Mouse (Mus musculus) C2C12 (cell line): ENCODE measurements around the gene Rxfp1. TPM values are rescaled to one million over a fixed set of nuclear protein-coding genes. Genes with fewer than 3 reads are reported as not detected.

Experiments
- H3K27me3 ChIP-seq: one replicate; pipeline ENCODE4 v1.6.1; 2011; ENCODE audit not compliant: control insufficient read depth, insufficient read depth, insufficient read length
- H3K36me3 ChIP-seq: one replicate; pipeline ENCODE4 v1.6.1; 2011; ENCODE audit not compliant: control insufficient read depth, insufficient read depth
- H3K4me3 ChIP-seq: one replicate; pipeline ENCODE4 v1.5.1; 2011; ENCODE audit warnings: mild to moderate bottlenecking, control low read depth; ENCODE audit not compliant: poor library complexity, insufficient read depth, severe bottlenecking
- H3K79me2 ChIP-seq: one replicate; pipeline ENCODE4 v1.6.1; 2011; ENCODE audit not compliant: control insufficient read depth, insufficient read depth
- H3K79me3 ChIP-seq: one replicate; pipeline ENCODE4 v1.6.1; 2011; ENCODE audit warnings: low read depth, control low read depth
- H3ac ChIP-seq: one replicate; pipeline ENCODE3; 2011; ENCODE audit warnings: low read depth; ENCODE audit not compliant: control insufficient read depth, insufficient read length
- CEBPB ChIP-seq: IDR thresholded peaks from one replicate; pipeline ENCODE4 v1.6.1; 2011; ENCODE audit warnings: low read depth, mild to moderate bottlenecking, control low read depth, moderate library complexity
- CTCF ChIP-seq: IDR thresholded peaks from one replicate; pipeline ENCODE4 v1.5.1; 2011; ENCODE audit not compliant: control insufficient read depth, insufficient read depth, insufficient read length
- FOSL1 ChIP-seq: IDR thresholded peaks from one replicate; pipeline ENCODE4 v1.8.0; 2011; ENCODE audit warnings: mild to moderate bottlenecking, low read length; ENCODE audit not compliant: poor library complexity, insufficient read depth, severe bottlenecking
- MAX ChIP-seq: IDR thresholded peaks from one replicate; pipeline ENCODE4 v1.6.1; 2011; ENCODE audit warnings: mild to moderate bottlenecking, control low read depth
- MYOD1 ChIP-seq: IDR thresholded peaks from one replicate; pipeline ENCODE4 v1.6.1; 2011; ENCODE audit warnings: low read depth; ENCODE audit not compliant: control insufficient read depth, insufficient read length
- MYOG ChIP-seq: IDR thresholded peaks from one replicate; pipeline ENCODE4 v1.6.1; 2011; ENCODE audit not compliant: control insufficient read depth, insufficient read length; ENCODE audit errors: extremely low read depth
- USF1 ChIP-seq: IDR thresholded peaks from one replicate; pipeline ENCODE4 v1.6.1; 2011; ENCODE audit warnings: low read depth, mild to moderate bottlenecking, control low read depth, moderate library complexity
- polyA plus RNA-seq: library from polyadenylated mRNA; unstranded; fragments of >200 nt; fragmentation: generic; extraction: Trizol; gene quantifications from one replicate; pipeline ENCODE4 v1.2.1, GENCODE M21; 2012; ENCODE audit warnings: missing spikeins

The Rxfp1 gene
- polyA plus RNA-seq, 1 experiment: not detected

DNA sequence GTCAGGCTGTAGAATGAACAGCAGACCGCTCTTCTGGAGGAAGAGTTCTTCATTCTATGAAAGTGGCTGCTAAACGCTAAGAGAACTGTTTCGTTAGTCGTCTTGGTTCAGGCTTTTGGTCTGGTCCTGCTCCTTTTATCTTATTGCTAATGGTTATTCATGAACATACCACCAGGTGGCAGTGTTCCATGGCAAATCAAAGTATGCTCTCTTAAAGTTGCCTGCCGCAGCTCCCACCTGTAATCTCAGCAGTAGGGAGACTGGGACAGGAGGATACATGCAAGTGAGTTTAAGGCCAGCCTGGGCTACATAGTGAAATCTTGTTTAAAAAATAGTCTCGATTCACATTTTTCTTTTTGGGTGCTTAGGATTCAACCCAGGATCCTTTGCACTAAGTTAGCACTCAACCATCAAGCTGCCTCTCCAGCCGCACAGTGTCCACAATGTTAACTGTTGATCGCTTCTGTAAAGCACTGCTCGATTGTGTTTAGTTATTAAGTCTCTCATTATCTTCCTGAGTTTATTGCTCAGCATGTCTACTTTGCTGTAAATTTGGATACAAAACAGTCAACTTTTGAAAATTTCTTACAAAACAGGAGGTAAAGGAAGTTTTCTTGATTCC is 72.8 kb downstream of the Rxfp1 start:
- H3K79me3 ChIP-seq: no peaks in the 10 kb centered on the region
- no peaks in the 10 kb centered on the region for H3K79me2 ChIP-seq
- H3ac ChIP-seq: no peak overlapping the region
- no peak for TF ChIP-seq MYOD1
- TF ChIP-seq CTCF: no peak
- no peak for TF ChIP-seq MYOG
- no peak for TF ChIP-seq CEBPB
- no peak for TF ChIP-seq USF1
- no peak for TF ChIP-seq FOSL1
- TF ChIP-seq MAX: no peak
- no peaks in the 10 kb centered on the region for H3K36me3 ChIP-seq
- no peak overlapping the region for H3K4me3 ChIP-seq
- peaks cover 4% of the 10 kb centered on the region for H3K27me3 ChIP-seq

GRCm38 (mm10) chr3:79656682-79657081 is 81.0 kb downstream of the Rxfp1 start:
- Histone ChIP-seq H3K36me3 (no peaks in the 10 kb centered on the region), H3K4me3 (no peak overlapping the region), H3ac (no peak overlapping the region), H3K79me2 (no peaks in the 10 kb centered on the region), H3K27me3 (peaks cover 2% of the 10 kb centered on the region), H3K79me3 (no peaks in the 10 kb centered on the region)
- TF ChIP-seq CTCF (no peak), USF1 (no peak), CEBPB (no peak), MAX (no peak)

- Histone ChIP-seq H3ac (no peak overlapping the region), H3K79me3 (no peaks in the 10 kb centered on the region), H3K79me2 (no peaks in the 10 kb centered on the region), H3K4me3 (no peak overlapping the region), H3K27me3 (no peaks in the 10 kb centered on the region), H3K36me3 (no peaks in the 10 kb centered on the region)
- TF ChIP-seq MYOD1: no peak
- TF ChIP-seq CTCF: no peak
- TF ChIP-seq CEBPB: no peak
- no peak for TF ChIP-seq MAX
- TF ChIP-seq USF1: no peak
- TF ChIP-seq FOSL1: no peak
- TF ChIP-seq MYOG: no peak
These were observed 85.6 kb downstream of the Rxfp1 start for GRCm38 (mm10) chr3:79652129-79652528.

DNA sequence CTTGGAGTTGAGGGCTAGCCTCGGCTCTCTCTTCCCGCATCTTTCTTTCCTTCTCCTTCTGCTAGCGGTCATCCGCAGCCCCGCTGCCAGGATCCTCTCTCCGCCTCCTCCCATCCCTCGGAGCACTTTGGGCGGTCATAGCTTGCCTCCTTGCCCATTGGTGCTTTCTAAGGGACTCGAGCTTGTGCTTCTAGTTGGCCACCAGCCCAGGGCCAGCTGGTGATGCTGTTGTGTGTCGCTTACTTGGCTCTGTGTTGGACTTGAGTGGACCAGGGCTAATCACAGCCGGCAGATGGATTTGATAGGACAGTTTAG is 108.3 kb downstream of the Rxfp1 start, which contains the start of gene Etfdh:
Gene Etfdh, minus strand, starts transcription at position 85 of the 315 bp plus-strand sequence.
- peak within 1 kb of the TSS; percentile 82 for H3ac ChIP-seq
- H3K79me2 ChIP-seq: peaks cover 34% of the 10 kb centered on the region
- H3K36me3 ChIP-seq: peaks cover 15% of the 10 kb centered on the region
- no peaks in the 10 kb centered on the region for H3K27me3 ChIP-seq
- H3K79me3 ChIP-seq: peaks cover 7% of the 10 kb centered on the region
- TF ChIP-seq USF1 (no peak), CEBPB (no peak), CTCF (no peak), MAX (no peak), MYOG (no peak), FOSL1 (no peak)
- H3K4me3 ChIP-seq: peak within 1 kb of the TSS; percentile 85

GRCm38 (mm10) chr3:79628561-79629415 is 108.9 kb downstream of the Rxfp1 start, which contains the start of gene 4930579G24Rik:
Gene 4930579G24Rik (plus strand): TSS chr3:79629079.
- peak; percentile 72 for TF ChIP-seq USF1
- TF ChIP-seq MAX: no peak
- no peak for TF ChIP-seq FOSL1
- no peak for TF ChIP-seq CTCF
- H3K36me3 ChIP-seq: peaks cover 15% of the 10 kb centered on the region
- peak within 1 kb of the TSS; percentile 82 for H3ac ChIP-seq
- no peaks in the 10 kb centered on the region for H3K27me3 ChIP-seq
- H3K4me3 ChIP-seq: peak within 1 kb of the TSS; percentile 85
- peaks cover 34% of the 10 kb centered on the region for H3K79me2 ChIP-seq
- H3K79me3 ChIP-seq: peaks cover 7% of the 10 kb centered on the region

GRCm38 (mm10) chr3:79628182-79628560 is 109.5 kb downstream of the Rxfp1 start:
- H3K36me3 ChIP-seq: peaks cover 11% of the 10 kb centered on the region
- peak overlapping the region; percentile 85 for H3K4me3 ChIP-seq
- H3K79me3 ChIP-seq: peaks cover 7% of the 10 kb centered on the region
- H3ac ChIP-seq: peak overlapping the region; percentile 82
- no peak for TF ChIP-seq MYOD1
- TF ChIP-seq MYOG: no peak
- no peak for TF ChIP-seq USF1
- TF ChIP-seq CTCF: no peak
- TF ChIP-seq MAX: no peak
- TF ChIP-seq FOSL1: no peak
- TF ChIP-seq CEBPB: no peak
- H3K79me2 ChIP-seq: peaks cover 34% of the 10 kb centered on the region
- H3K27me3 ChIP-seq: no peaks in the 10 kb centered on the region
